Mouse (Mus musculus) CD8-positive naive resting alpha-beta T cell, adult 2 months (primary cell): ENCODE measurements around the gene Tbck.

Experiments used
- DNase-seq, 2 experiments: peaks; one replicate each; pipeline ENCODE4 v3.0.0; 2022; ENCODE audit warnings: low read depth in 2 of 2, low spot score in 2 of 2

Tbck gene

DNA sequence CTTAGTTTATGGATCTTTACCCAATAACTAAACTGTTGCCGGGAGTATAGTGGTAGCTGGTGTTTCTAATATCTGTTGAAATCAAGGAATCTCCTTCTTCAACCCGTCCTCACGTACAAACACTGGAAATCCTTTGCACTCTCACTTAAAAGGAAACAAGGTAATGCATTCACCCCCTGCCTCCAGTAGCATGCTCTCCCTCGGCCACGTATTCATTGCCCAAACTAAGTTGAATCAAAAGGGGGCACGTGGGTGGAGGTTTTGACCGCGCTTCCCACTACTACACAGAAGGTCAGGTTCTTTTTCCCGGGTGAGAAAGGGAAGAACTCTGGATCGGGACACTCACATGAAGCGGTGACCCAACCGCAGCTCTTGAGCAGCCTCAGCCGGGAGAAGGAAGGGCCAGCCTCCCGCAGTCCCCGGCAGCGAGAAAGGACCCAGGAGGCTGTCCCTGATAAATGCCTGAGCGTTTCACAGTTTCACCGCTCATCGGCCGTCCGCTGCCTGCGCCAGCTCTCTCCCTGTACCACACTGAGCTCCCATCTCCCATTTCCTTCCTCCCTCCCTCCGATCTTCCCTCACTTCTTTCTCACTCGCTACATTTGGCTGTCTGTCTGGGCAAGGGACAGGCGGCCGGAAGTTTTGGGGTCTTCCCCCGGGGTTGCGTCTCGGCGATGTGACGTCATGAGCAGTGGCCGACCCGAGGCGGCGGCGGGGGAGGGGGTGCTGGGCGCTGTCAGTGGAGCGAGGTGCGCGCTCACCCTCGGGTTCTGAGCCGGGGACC lies at the start of gene Tbck:
TSS of gene Tbck (plus strand) at position 698 of the 784 bp plus-strand sequence.
- DNase-seq, result peak; percentile 88 to 92

DNA sequence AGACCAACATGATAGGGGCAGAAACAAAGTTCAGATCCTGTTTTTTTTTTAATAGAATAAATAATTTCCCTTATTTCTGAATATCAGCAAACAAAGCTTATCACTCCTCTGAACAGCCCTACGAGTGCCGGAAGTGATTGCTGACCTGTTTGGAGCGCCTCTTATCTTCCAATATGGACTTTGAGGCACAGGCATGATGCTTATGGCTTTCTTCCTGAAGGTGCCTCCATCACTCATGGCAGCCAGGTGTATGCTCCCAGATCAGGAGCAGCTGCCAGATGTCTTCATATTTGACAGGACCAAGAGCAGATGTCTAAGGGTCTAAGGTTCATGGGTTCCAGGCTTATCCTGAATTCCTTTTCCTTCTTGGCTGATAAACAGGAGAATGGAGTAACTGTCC lies 46.9 kb upstream of the Tbck start:
- DNase-seq, result no peak

DNA sequence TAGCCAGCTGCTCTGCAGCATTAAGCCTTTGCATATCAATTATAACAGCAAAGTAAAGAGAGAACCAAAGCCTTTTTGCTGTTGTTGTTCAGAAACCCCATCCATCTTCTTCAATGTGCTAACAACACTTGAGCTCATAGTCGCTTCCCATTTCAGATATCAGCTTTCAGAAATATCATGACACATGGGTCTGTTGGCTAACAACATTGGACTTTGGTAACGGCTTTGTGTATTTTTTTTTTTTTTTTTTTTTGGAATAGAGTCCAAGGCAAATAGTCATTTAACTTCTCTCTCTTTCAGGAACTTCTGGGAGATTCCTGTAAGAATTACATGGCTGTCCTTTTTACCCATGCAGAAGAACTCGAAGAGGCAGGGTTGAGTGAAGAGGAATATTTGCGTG lies 39.9 kb upstream of the Tbck start:
- DNase-seq, result no peak

DNA sequence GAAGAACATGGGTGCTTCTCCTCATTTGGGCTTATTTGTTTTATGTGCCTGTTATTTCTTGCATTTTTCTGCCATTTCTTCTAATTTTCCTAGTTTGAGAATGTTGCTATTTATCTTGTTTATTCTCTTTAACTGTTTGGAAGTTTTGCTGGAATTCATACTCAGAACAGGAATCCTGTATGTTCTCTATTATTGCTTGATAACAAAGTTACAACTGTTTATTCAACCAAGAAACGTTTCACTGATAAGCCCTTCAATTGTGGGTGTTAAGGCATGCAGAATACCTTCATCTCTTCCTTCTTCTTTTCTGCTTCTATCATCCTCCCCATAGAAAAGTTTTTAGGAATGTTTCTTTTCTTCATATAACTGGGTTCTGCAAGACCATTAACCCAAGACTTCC lies 37.1 kb upstream of the Tbck start:
- DNase-seq, result no peak

DNA sequence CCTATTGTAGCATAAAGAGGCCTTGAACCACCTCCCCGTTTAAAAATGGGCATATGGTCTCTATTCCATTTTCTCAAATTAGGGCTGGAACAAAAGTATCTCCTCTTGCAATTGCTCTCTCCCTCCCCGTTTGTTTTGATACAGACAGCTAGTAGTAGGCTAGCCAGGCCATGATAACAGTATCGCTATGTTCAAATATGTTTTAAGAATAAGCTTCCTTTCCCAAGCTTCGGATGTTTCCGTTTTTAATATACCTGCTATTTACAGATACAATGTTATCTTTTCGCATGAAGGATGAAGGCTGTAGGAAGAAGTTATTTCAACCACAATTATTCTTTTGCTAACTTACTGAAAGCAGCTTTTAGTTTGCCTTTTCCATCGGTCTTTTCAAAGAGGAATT lies 34.6 kb upstream of the Tbck start:
- DNase-seq, result no peak

DNA sequence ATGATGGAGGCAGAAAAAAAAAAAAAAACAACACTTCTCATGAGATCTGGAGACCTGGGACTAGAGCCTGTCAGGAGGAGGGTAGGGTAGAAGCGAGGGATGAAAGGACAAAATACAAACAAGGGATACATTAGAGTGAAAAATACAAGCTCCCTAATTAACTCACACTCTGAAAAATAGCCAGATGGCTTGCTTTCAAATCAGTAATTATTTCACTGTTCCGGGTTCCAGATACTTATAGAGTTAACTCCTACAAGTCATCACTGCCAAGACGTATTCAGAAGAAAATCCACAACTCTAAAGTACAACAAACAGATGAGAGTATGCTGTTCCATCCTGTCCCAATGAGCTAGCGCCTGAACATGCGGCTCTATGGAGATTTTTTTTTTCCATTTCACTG lies 33.8 kb upstream of the Tbck start:
- no peak for DNase-seq

DNA sequence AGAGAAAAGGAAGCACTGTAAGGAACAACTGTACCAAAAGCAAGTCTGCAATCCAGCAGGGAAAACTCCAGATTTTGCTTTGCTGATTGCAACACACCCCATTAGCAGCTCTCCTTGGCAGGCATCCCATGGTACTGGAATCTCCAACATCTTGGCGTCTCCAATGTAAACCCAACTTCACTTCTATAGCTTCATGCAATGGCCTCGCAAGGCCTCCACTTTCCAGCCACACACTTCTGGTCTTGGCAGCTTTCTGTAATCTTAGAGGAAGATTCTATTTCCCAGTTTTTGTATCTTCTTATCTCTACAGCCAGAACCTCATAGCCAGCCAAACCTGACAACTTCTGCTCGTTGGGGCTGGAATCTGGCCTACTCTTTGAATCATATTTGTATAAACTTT lies 32.2 kb upstream of the Tbck start:
- DNase-seq, result no peak

DNA sequence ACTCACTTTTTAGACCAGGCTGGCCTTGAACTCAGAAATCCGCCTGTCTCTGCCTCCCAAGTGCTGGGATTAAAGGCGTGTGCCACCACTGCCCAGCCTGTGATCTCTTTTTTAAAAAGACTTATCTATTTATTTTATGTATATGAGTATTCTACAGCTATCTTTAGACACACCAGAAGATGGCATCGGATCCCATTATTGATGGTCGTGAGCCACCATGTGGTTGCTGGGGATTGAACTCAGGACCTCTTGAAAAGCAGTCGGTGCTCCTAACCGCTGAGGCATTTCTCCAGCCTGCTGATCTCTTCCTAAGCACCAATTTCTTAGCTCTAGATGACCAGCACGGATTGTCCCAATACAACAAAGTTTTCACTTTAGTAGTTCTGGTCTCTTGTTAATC lies 30.0 kb upstream of the Tbck start:
- no peak for DNase-seq

DNA sequence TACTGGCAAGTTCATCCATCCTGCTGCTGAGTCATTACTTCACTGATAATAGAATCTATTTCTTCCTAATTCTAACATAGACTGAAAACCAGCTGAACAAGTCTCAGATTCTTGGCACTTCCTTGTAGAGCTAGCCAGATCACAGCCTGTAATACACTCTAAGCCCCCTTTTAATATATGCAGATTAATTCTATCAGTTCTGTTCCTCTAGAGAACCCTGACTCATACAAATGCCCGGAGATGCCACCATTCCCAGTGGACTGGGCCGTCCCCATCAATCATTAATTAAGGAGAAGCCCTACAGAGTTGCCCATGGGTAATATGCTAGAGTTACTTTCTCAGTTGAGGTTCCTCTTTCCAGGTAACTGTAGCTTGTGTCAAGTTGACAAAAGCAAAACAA lies 28.0 kb upstream of the Tbck start:
- DNase-seq, result no peak

DNA sequence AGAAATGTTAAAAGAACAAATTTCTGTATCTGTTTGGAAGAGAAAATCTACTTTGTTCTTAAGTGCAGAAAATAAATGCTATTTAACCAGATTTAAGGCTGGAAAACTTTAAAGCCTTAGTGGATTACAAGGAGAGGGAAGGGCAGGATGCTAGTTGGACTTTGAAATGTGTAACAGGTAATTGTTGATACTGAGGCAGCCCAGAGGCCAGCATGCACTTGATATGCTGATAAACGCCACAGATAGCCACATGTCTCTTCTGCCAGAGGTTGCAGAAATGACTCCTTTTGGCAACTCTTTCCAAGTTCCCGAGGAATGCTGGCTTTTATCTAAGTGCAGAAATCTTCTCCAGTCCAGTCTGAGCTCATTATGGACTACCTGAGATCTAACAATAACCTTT lies 6.5 kb upstream of the Tbck start:
- no peak for DNase-seq

DNA sequence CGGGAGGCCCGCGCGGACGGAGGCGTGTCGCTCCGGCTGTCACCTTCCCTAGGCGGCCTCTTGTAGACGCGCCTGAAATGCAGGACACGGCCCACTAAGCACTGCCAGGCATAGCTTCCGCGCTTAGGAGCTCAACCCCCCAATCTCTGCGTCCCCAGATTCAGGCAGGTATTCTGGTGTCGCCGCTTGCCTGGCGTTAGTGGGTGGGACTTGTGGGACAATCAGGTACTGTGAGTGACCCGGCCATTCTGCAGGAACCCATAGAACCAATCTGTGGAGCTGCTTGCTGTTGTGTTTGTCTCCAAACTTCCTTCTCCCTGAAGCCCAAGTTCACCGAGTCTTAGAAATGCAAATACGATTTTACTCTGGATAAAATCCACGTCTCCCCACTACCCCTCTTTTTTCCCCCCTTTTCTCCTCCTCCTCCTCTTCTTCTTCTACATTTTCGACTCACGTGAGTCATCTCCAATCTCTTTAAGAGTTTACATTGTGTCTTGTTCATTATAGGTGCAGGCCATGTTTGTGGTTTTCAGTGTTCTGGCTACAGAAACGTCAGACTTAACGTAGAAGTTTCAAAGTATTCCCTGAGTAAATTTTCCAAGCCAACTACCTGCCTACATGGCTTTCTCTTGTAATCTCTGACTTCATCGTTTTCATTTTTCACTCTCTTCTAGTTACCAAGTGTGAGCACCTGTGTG lies 436 bp downstream of the Tbck start, which contains the start of gene Aimp1:
TSS of gene Aimp1 (minus strand) at position 140 of the 698 bp plus-strand sequence.
- DNase-seq, result no peak

DNA sequence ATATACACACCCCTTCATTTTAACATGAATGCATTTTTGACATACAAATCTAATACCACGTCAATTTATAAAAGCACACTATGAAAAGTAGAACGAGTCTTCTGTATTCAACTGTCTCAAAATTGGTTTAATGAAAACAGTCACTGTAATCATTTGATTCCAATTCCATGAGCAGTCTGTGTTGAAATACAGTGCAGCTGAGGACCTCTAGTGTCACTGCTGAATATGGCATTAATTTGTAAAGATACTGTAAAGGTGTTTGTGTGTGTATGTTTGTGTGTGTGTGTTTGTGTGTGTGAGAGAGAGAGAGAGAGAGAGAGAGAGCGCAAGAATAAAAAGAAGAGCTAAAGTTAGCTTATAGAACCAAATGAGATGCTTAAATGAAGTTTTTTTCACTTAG lies 17.4 kb downstream of the Tbck start:
- no peak for DNase-seq

DNA sequence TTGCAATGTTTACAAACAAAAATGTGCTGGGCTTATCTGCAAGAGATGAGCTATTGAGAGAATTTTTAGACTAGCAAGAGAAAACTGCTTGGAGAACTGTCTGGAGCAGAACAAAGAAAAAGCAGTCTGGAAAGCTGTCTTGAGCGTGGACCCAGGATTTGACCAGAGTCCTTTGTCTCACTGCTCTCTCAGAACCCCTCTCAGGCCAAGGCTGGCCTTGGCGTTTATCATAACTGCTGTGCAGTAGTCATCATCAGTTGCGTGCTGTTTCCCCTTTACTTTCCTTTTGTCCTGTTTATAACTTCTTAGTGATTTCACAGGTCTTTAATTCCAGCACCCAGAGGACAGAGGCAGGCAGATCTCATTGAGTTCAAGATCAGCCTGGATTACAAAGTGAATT lies 20.3 kb downstream of the Tbck start:
- no peak for DNase-seq

DNA sequence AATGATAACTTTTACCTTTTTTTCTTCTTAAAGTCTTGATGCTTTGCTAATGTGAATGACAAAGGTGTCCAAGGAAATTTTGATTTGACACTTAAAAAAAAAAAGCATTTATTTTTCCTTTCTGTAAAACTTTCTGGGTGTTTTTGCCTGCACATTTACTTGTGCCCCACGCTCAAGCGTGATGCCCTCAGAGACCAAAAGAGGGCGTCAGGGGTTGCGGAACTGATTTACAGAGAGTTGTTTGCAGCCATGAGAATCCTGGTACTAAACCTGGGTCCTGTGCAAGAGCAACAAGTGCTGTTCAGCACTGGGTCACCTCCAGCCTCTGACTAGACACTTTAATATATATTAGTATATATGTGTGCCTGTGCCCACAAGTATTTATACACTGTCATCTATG lies 23.0 kb downstream of the Tbck start:
- DNase-seq, result no peak

DNA sequence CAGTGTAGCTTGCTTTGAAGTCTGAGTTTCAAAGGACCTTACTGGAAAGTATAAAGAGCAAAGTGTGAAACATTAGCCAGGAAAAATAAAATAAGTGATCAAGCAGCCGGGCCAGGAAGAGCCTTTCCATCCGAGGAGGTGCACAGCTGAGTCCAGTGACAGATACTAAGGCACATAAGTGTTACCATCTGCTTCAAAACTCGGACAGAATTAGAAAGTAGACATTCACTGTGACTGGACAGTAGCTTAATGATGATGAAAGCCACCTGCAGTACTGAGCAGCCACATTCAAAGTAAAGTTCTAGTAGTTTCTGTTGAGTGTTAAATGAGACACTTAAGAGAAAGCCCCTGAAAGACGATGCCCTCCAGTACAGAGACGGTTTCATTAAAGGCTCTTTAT lies 30.0 kb downstream of the Tbck start:
- no peak for DNase-seq

DNA sequence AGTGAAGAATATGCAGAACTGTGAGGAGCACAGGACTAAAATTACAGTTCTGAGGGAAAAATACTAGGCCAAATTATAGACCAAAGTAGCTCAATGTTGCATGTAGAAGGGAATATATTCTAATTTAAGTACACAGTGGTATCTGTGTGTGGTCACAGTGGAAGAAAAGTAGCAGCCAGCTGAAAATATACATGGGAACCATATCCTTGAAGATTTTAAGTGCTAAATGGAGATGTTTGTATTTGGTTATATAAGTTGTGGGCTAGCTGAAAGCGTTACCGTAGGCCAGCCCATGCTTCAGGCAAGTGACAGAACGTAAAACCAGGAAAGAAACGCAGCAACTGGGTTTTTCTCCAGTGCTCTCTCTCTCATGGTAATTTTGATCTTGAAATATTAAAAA lies 33.4 kb downstream of the Tbck start:
- no peak for DNase-seq

DNA sequence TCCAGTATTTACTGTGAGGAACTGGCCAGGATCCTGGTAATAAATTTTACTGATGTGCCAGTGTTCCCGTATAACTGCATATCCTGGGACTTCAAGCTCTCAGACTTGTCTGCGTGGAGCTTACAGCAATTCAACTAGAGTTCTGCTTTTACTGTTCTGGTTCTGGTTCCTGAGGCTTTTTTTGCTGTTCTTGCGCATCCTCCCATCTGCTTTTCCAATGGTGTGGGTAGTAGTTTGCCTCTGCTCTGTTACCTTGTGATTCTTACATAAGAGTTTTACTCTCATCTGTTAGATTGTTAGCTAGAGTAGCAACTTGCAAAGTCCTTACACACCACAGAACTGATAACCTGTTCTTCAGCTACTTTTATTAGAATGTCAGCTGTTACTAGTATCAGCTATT lies 40.4 kb downstream of the Tbck start:
- DNase-seq, result no peak

DNA sequence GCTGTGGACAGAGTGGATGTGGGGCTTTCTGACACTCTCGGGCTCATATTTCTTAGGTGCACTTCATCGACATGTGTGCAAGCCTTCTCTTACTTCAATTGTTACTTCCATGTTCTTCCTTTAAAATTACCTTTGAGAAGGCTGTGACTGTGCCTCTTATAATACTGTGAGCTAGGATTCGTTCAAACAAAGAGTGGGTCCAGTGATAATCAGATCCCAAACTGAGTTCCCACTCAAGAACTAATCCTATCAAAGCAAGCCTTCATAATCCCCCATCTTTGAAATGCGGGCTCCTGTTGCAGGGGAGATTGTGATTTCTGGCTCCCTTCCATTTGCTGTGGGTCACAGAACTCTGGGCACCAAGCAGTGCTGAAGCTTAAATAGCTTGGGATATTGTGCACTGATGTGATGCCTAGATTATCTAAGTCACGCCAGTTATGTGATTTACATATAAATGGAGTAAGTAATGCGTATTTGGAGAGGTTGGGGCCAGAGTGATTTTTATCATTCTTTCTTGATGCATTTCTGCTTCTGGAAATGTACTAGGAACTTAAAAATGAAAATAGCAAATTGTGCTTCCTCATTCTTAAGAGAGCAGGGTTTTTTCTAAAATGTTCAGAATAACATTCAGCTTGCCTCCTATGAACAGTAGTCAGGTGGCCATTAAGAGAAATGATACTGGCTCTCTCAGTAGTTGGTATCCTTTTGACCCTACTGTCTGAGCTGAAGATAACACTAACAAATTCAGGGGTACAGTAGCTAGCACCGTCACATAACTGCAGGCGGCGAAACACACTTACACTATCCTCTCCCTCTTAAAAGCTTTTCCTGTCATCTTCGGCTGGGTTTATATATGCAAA lies 60.6 kb downstream of the Tbck start:
- DNase-seq, result no peak

DNA sequence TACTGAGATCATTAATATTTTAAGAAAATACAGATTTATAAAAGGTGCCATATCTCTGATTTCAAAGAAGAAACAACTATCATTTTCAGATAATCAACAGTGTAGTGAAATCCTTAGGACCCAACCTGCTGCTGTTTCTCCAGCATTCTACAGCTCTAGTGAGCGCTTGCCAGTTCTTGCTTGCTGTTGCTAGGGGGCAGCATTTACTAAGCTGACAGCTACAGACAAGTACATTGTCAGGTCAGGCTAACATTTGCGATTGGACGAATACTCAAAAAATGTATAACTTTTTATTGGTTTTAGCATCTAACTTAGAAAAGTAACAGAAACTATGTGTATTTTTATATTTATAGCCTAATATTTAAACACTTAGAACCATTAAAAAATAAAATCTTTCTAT lies 63.1 kb downstream of the Tbck start:
- DNase-seq, result no peak

DNA sequence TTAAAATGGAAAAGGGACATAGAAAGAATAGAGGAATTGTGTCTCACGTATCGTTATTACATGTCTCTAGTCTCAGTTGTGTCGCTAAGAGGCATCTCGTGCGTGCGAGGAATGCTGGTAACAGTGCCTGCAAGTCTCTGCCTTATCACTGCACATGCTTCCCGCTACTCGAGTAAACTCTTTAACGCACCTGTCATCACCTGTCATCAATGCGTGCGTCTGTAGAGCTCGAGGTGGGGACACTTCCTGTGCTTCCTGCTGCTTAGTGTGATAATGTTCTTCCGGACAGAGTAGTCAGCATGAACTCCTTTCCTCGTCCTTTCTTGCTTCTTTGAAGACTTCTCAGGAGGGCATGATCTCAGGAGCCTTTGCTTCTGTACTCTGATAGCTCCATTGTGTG lies 63.8 kb downstream of the Tbck start:
- DNase-seq, result no peak

DNA sequence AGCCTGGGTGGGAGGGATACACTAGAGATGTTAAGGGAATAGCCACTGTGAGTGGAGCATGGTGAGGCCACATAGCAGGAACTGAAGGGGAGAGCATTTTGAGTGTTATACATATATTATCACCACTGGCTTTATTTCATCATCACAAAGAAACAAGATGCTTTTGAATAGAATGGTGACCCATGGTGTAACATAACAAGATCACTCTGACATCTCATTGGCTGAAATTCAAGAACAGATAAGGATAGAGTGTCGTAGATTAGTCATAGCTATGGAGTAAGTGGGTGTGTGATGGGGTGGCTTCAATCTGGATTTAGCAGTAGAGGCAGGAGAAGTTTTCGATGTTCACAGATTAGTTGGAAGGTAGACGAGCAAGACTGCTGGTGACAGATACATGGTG lies 64.8 kb downstream of the Tbck start:
- no peak for DNase-seq

DNA sequence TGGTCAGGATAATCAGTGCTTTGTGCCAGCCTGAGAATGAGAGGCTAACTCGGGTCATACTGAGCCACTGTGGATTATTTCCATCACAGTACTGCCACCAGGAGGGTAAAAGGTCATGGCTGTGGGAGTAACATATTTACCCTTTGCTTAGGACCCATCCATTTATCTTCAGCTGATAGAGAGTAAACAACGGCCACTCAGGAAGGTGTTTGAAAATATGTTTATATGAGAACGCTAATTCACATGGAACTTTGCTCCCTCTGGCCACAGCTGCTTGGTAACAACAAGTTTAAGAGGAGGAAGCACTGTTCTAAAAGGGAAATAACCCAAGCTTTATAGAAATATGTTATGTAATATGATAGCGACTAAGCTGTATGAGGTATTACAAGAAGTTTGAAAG lies 68.8 kb downstream of the Tbck start:
- DNase-seq, result no peak
